Mouse (Mus musculus): ENCODE results near the gene Rps6ka4. TPM values are rescaled to one million over a fixed set of nuclear protein-coding genes. Genes with fewer than 3 reads are reported as not detected.

The Rps6ka4 gene
- polyA plus RNA-seq, 1 experiment: not detected

- WGBS: 2% methylated on average over 44 of the region's 46 CpGs
- Histone ChIP-seq H3K4me3 (ENCODE audit: insufficient read depth, low read depth, low read length) (peak overlapping the region; percentile 56), H3K27ac (ENCODE audit: insufficient read depth, low read depth, low read length) (no peak overlapping the region), H3K4me1 (ENCODE audit: control insufficient read depth, insufficient read depth, low read length) (peaks cover 18% of the 10 kb centered on the region)
- TF ChIP-seq CTCF (IDR thresholded peaks at IDR 0.05; ENCODE audit: insufficient read depth, low read depth, low read length): no peak
- no peak for TF ChIP-seq POLR2A (IDR thresholded peaks at IDR 0.05; ENCODE audit: insufficient read depth, low read depth, low read length)
These were observed 591 bp downstream of the Rps6ka4 start for GRCm38 (mm10) chr19:6839615-6840474.

GRCm38 (mm10) chr19:6832363-6832762, 8.1 kb downstream of the Rps6ka4 start:
- no peak for TF ChIP-seq POLR2A (IDR thresholded peaks at IDR 0.05; ENCODE audit: insufficient read depth, low read depth, low read length)
- no peak for TF ChIP-seq CTCF (IDR thresholded peaks at IDR 0.05; ENCODE audit: insufficient read depth, low read depth, low read length)
- no peak overlapping the region for H3K27ac ChIP-seq (ENCODE audit: insufficient read depth, low read depth, low read length)
- H3K4me3 ChIP-seq (ENCODE audit: insufficient read depth, low read depth, low read length): no peak overlapping the region
- WGBS: 94% methylated on average over 8 of the region's 8 CpGs
- H3K4me1 ChIP-seq (ENCODE audit: control insufficient read depth, insufficient read depth, low read length): peaks cover 11% of the 10 kb centered on the region

- 77% methylated on average over 17 of the region's 17 CpGs for WGBS
- TF ChIP-seq POLR2A (IDR thresholded peaks at IDR 0.05; ENCODE audit: insufficient read depth, low read depth, low read length): no peak
- no peak for TF ChIP-seq CTCF (IDR thresholded peaks at IDR 0.05; ENCODE audit: insufficient read depth, low read depth, low read length)
- Histone ChIP-seq H3K4me3 (ENCODE audit: insufficient read depth, low read depth, low read length) (no peak overlapping the region), H3K27ac (ENCODE audit: insufficient read depth, low read depth, low read length) (no peak overlapping the region), H3K4me1 (ENCODE audit: control insufficient read depth, insufficient read depth, low read length) (peaks cover 11% of the 10 kb centered on the region)
These were observed 9.1 kb downstream of the Rps6ka4 start for GRCm38 (mm10) chr19:6831331-6831730.

- Histone ChIP-seq H3K4me1 (ENCODE audit: control insufficient read depth, insufficient read depth, low read length) (peaks cover 11% of the 10 kb centered on the region), H3K4me3 (ENCODE audit: insufficient read depth, low read depth, low read length) (no peak overlapping the region), H3K27ac (ENCODE audit: insufficient read depth, low read depth, low read length) (no peak overlapping the region)
- TF ChIP-seq POLR2A (IDR thresholded peaks at IDR 0.05; ENCODE audit: insufficient read depth, low read depth, low read length): no peak
- no peak for TF ChIP-seq CTCF (IDR thresholded peaks at IDR 0.05; ENCODE audit: insufficient read depth, low read depth, low read length)
- WGBS: 70% methylated on average over 38 of the region's 38 CpGs
These were observed 9.7 kb downstream of the Rps6ka4 start for GRCm38 (mm10) chr19:6830556-6831316.

GRCm38 (mm10) chr19:6829870-6830555, 10.4 kb downstream of the Rps6ka4 start:
- TF ChIP-seq POLR2A (IDR thresholded peaks at IDR 0.05; ENCODE audit: insufficient read depth, low read depth, low read length) (no peak), CTCF (IDR thresholded peaks at IDR 0.05; ENCODE audit: insufficient read depth, low read depth, low read length) (no peak)
- WGBS: 36% methylated on average over 46 of the region's 48 CpGs
- Histone ChIP-seq H3K4me3 (ENCODE audit: insufficient read depth, low read depth, low read length) (0 out of 2 replicates have a peak overlapping the region, but pooled peaks have one; percentile 8), H3K4me1 (ENCODE audit: control insufficient read depth, insufficient read depth, low read length) (peaks cover 11% of the 10 kb centered on the region), H3K27ac (ENCODE audit: insufficient read depth, low read depth, low read length) (no peak overlapping the region)

GRCm38 (mm10) chr19:6829069-6829468, 11.4 kb downstream of the Rps6ka4 start:
- Histone ChIP-seq H3K4me3 (ENCODE audit: insufficient read depth, low read depth, low read length) (no peak overlapping the region), H3K27ac (ENCODE audit: insufficient read depth, low read depth, low read length) (no peak overlapping the region), H3K4me1 (ENCODE audit: control insufficient read depth, insufficient read depth, low read length) (peaks cover 11% of the 10 kb centered on the region)
- TF ChIP-seq CTCF (IDR thresholded peaks at IDR 0.05; ENCODE audit: insufficient read depth, low read depth, low read length) (no peak), POLR2A (IDR thresholded peaks at IDR 0.05; ENCODE audit: insufficient read depth, low read depth, low read length) (no peak)
- 39% methylated on average over 3 of the region's 3 CpGs for WGBS

GRCm38 (mm10) chr19:6826601-6827000, 13.8 kb downstream of the Rps6ka4 start:
- Histone ChIP-seq H3K4me1 (ENCODE audit: control insufficient read depth, insufficient read depth, low read length) (peaks cover 11% of the 10 kb centered on the region), H3K27ac (ENCODE audit: insufficient read depth, low read depth, low read length) (no peak overlapping the region), H3K4me3 (ENCODE audit: insufficient read depth, low read depth, low read length) (no peak overlapping the region)
- TF ChIP-seq POLR2A (IDR thresholded peaks at IDR 0.05; ENCODE audit: insufficient read depth, low read depth, low read length) (no peak), CTCF (IDR thresholded peaks at IDR 0.05; ENCODE audit: insufficient read depth, low read depth, low read length) (no peak)
- 77% methylated on average over 3 of the region's 3 CpGs for WGBS

GRCm38 (mm10) chr19:6825384-6825783, 15.1 kb downstream of the Rps6ka4 start:
- H3K4me1 ChIP-seq (ENCODE audit: control insufficient read depth, insufficient read depth, low read length): peaks cover 8% of the 10 kb centered on the region
- 78% methylated on average over 6 of the region's 6 CpGs for WGBS
- TF ChIP-seq CTCF (IDR thresholded peaks at IDR 0.05; ENCODE audit: insufficient read depth, low read depth, low read length) (no peak), POLR2A (IDR thresholded peaks at IDR 0.05; ENCODE audit: insufficient read depth, low read depth, low read length) (no peak)

More at GRCm38 (mm10) chr19:6825384-6825783, 15.1 kb downstream of the Rps6ka4 start:
- H3K27ac ChIP-seq (ENCODE audit: insufficient read depth, low read depth, low read length): no peak overlapping the region
- H3K4me3 ChIP-seq (ENCODE audit: insufficient read depth, low read depth, low read length): no peak overlapping the region

Measured in olfactory bulb, adult 2 months (tissue).